Mouse (Mus musculus): Measurements from ENCODE around the gene Kcnh4. TPM values are rescaled to one million over a fixed set of nuclear protein-coding genes. Genes with fewer than 3 reads are reported as not detected.

Kcnh4 gene
- polyA plus RNA-seq, 1 experiment from 2014 or later: 3.5 TPM

- Histone ChIP-seq H3K9ac (ENCODE audit: low read length) (no peak overlapping the region), H3K4me2 (ENCODE audit: low read length) (no peak overlapping the region), H3K27ac (ENCODE audit: low read depth, low read length) (no peak overlapping the region), H3K4me1 (ENCODE audit: control insufficient read depth, insufficient read depth, low read length) (peaks cover 7% of the 10 kb centered on the region), H3K36me3 (ENCODE audit: control insufficient read depth, insufficient read depth, low read length) (peaks cover 5% of the 10 kb centered on the region; the same call in 1 of the 2 replicates), H3K4me3 (ENCODE audit: low read depth, low read length) (no peak overlapping the region), H3K9me3 (replicated peaks; ENCODE audit: control insufficient read depth, low read length) (no peaks in the 10 kb centered on the region), H3K27me3 (replicated peaks; ENCODE audit: control insufficient read depth, insufficient read depth, low read length) (no peaks in the 10 kb centered on the region)
- ATAC-seq (no peak), DNase-seq (ENCODE audit: low spot score) (no peak)
- WGBS: 92% methylated on average over 9 of the region's 9 CpGs
These were observed 24.4 kb downstream of the Kcnh4 start for GRCm38 (mm10) chr11:100735134-100735865.

- Histone ChIP-seq H3K9me3 (replicated peaks; ENCODE audit: control insufficient read depth, low read length) (no peaks in the 10 kb centered on the region), H3K4me1 (ENCODE audit: control insufficient read depth, insufficient read depth, low read length) (no peaks in the 10 kb centered on the region)
- DNase-seq (ENCODE audit: low spot score): no peak
These were observed 29.1 kb downstream of the Kcnh4 start for GRCm38 (mm10) chr11:100730477-100731205.

DNA sequence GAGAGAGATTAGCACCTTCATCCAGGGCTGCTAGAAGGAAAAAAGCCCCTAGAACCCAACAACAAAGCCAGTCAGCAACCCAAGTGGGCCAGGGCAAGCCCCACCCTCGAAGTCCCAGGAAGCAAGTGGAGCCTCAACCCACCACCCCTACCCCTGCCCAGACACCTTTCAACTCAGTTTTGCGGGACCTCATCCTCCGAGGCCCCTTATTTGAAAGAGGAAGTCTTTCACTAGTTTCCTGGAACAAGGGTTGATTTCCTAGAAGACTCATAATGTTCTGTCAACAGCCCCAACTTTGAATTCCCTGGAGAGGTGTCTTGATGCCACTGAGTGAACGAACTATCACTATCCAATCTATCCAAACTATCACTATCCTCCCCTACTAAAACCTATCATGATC is 29.8 kb downstream of the Kcnh4 start:
- Histone ChIP-seq H3K36me3 (ENCODE audit: control insufficient read depth, insufficient read depth, low read length) (peaks cover 15% of the 10 kb centered on the region; the same call in 1 of the 2 replicates), H3K27me3 (replicated peaks; ENCODE audit: control insufficient read depth, insufficient read depth, low read length) (no peaks in the 10 kb centered on the region), H3K9me3 (replicated peaks; ENCODE audit: control insufficient read depth, low read length) (no peaks in the 10 kb centered on the region), H3K27ac (ENCODE audit: low read depth, low read length) (no peak overlapping the region), H3K4me3 (ENCODE audit: low read depth, low read length) (no peak overlapping the region), H3K4me1 (ENCODE audit: control insufficient read depth, insufficient read depth, low read length) (no peaks in the 10 kb centered on the region), H3K9ac (ENCODE audit: low read length) (no peak overlapping the region), H3K4me2 (ENCODE audit: low read length) (no peak overlapping the region)
- DNase-seq (ENCODE audit: low spot score) (no peak), ATAC-seq (no peak)
- 93% methylated on average over 4 of the region's 4 CpGs for WGBS

More at GRCm38 (mm10) chr11:100730477-100731205, 29.1 kb downstream of the Kcnh4 start:
- no peaks in the 10 kb centered on the region for H3K27me3 ChIP-seq (replicated peaks; ENCODE audit: control insufficient read depth, insufficient read depth, low read length)
- H3K9ac ChIP-seq (ENCODE audit: low read length): no peak overlapping the region
- no peak overlapping the region for H3K4me3 ChIP-seq (ENCODE audit: low read depth, low read length)
- ATAC-seq: no peak
- H3K36me3 ChIP-seq (ENCODE audit: control insufficient read depth, insufficient read depth, low read length): peaks cover 18% of the 10 kb centered on the region; the same call in 1 of the 2 replicates
- 90% methylated on average over 6 of the region's 6 CpGs for WGBS
- H3K4me2 ChIP-seq (ENCODE audit: low read length): no peak overlapping the region
- no peak overlapping the region for H3K27ac ChIP-seq (ENCODE audit: low read depth, low read length)

- WGBS: 92% methylated on average over 6 of the region's 6 CpGs
- Histone ChIP-seq H3K9me3 (replicated peaks; ENCODE audit: control insufficient read depth, low read length) (no peaks in the 10 kb centered on the region), H3K27ac (ENCODE audit: low read depth, low read length) (no peak overlapping the region), H3K4me1 (ENCODE audit: control insufficient read depth, insufficient read depth, low read length) (no peaks in the 10 kb centered on the region), H3K4me3 (ENCODE audit: low read depth, low read length) (no peak overlapping the region), H3K4me2 (ENCODE audit: low read length) (no peak overlapping the region), H3K9ac (ENCODE audit: low read length) (no peak overlapping the region), H3K36me3 (ENCODE audit: control insufficient read depth, insufficient read depth, low read length) (peaks cover 15% of the 10 kb centered on the region; the same call in 1 of the 2 replicates), H3K27me3 (replicated peaks; ENCODE audit: control insufficient read depth, insufficient read depth, low read length) (no peaks in the 10 kb centered on the region)
- ATAC-seq (no peak), DNase-seq (ENCODE audit: low spot score) (no peak)
These were observed 31.1 kb downstream of the Kcnh4 start for GRCm38 (mm10) chr11:100728601-100729000.

DNA sequence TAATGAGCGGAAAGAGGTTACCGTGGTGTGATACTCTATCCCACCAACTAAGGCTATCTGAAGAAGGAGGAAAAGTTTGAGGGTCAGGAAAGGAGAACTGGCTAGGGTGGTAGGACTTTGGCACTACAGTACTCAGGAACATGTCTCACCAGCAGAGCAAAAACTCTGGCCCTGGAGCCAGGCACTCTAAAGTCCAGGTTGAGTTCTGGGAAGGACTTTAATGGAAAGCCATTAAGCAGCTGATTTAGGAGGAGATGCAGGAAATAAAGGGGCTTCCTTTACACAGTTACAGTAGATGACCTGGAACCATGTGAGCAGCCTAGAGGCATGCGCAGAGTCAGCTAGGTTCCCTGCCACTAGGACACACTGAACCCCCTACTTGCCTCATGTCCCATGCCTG is 32.5 kb downstream of the Kcnh4 start:
- H3K27ac ChIP-seq (ENCODE audit: low read depth, low read length): no peak overlapping the region
- no peaks in the 10 kb centered on the region for H3K27me3 ChIP-seq (replicated peaks; ENCODE audit: control insufficient read depth, insufficient read depth, low read length)
- no peak overlapping the region for H3K9ac ChIP-seq (ENCODE audit: low read length)
- no peak for DNase-seq (ENCODE audit: low spot score)
- ATAC-seq: no peak
- no peak overlapping the region for H3K4me2 ChIP-seq (ENCODE audit: low read length)
- H3K4me3 ChIP-seq (ENCODE audit: low read depth, low read length): no peak overlapping the region
- H3K36me3 ChIP-seq (ENCODE audit: control insufficient read depth, insufficient read depth, low read length): 0 out of 2 replicates have a peak, but pooled peaks cover 13% of the 10 kb centered on the region
- WGBS: over 99% methylated on average over 3 of the region's 3 CpGs
- H3K4me1 ChIP-seq (ENCODE audit: control insufficient read depth, insufficient read depth, low read length): no peaks in the 10 kb centered on the region
- no peaks in the 10 kb centered on the region for H3K9me3 ChIP-seq (replicated peaks; ENCODE audit: control insufficient read depth, low read length)

DNA sequence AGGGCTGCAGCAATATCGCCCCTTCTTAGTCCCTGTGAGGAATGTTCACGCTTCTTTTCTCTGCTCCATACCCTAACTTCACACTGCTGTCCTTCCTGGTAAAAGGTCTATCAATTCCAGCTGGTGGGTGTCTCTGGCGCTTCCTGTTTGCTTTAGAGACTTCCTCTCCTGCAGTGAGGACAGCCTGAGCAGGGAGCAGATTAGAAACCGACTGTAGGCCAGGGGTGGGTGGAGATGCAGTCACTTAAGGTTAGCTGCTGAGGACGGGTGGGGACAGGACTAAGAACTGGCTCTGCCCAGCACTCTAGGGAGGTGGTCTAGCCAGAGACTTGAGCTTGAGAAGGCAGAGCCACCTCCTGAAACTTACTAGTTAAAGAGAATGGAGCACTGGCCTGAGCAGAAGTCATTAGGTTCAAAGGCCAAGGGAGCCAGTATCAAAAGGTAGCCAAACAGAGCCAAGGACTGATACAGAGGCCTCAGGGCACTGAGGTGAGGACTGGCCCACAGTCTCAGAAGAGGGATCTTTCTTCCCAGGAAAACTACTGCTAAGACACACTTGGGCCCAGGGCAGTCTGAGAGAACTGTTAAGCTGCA is 34.7 kb downstream of the Kcnh4 start:
- Histone ChIP-seq H3K9ac (ENCODE audit: low read length) (no peak overlapping the region), H3K9me3 (replicated peaks; ENCODE audit: control insufficient read depth, low read length) (no peaks in the 10 kb centered on the region), H3K4me3 (ENCODE audit: low read depth, low read length) (no peak overlapping the region), H3K27ac (ENCODE audit: low read depth, low read length) (no peak overlapping the region), H3K4me1 (ENCODE audit: control insufficient read depth, insufficient read depth, low read length) (no peaks in the 10 kb centered on the region), H3K4me2 (ENCODE audit: low read length) (no peak overlapping the region), H3K27me3 (replicated peaks; ENCODE audit: control insufficient read depth, insufficient read depth, low read length) (no peaks in the 10 kb centered on the region), H3K36me3 (ENCODE audit: control insufficient read depth, insufficient read depth, low read length) (0 out of 2 replicates have a peak, but pooled peaks cover 15% of the 10 kb centered on the region)
- WGBS: 66% methylated on average over 5 of the region's 5 CpGs
- ATAC-seq: no peak
- no peak for DNase-seq (ENCODE audit: low spot score)

- DNase-seq (ENCODE audit: low spot score): no peak
- Histone ChIP-seq H3K4me3 (ENCODE audit: low read depth, low read length) (no peak overlapping the region), H3K9me3 (replicated peaks; ENCODE audit: control insufficient read depth, low read length) (no peaks in the 10 kb centered on the region), H3K27me3 (replicated peaks; ENCODE audit: control insufficient read depth, insufficient read depth, low read length) (no peaks in the 10 kb centered on the region), H3K4me1 (ENCODE audit: control insufficient read depth, insufficient read depth, low read length) (no peaks in the 10 kb centered on the region), H3K36me3 (ENCODE audit: control insufficient read depth, insufficient read depth, low read length) (peaks cover 24% of the 10 kb centered on the region), H3K27ac (ENCODE audit: low read depth, low read length) (no peak overlapping the region), H3K9ac (ENCODE audit: low read length) (no peak overlapping the region), H3K4me2 (ENCODE audit: low read length) (no peak overlapping the region)
- WGBS: 73% methylated on average over 2 of the region's 2 CpGs
- no peak for ATAC-seq
These were observed 37.2 kb downstream of the Kcnh4 start for GRCm38 (mm10) chr11:100722493-100723028.

- H3K9ac ChIP-seq (ENCODE audit: low read length): no peak overlapping the region; the same call in 1 of the 2 replicates
- H3K36me3 ChIP-seq (ENCODE audit: control insufficient read depth, insufficient read depth, low read length): peaks cover 30% of the 10 kb centered on the region
- H3K4me2 ChIP-seq (ENCODE audit: low read length): no peak overlapping the region
- no peak for DNase-seq (ENCODE audit: low spot score)
- no peak overlapping the region for H3K27ac ChIP-seq (ENCODE audit: low read depth, low read length)
- H3K9me3 ChIP-seq (replicated peaks; ENCODE audit: control insufficient read depth, low read length): no peaks in the 10 kb centered on the region
- WGBS: 62% methylated on average over 8 of the region's 8 CpGs
- no peaks in the 10 kb centered on the region for H3K4me1 ChIP-seq (ENCODE audit: control insufficient read depth, insufficient read depth, low read length)
- H3K4me3 ChIP-seq (ENCODE audit: low read depth, low read length): no peak overlapping the region
- H3K27me3 ChIP-seq (replicated peaks; ENCODE audit: control insufficient read depth, insufficient read depth, low read length): no peaks in the 10 kb centered on the region
- ATAC-seq: no peak
These were observed 37.8 kb downstream of the Kcnh4 start for GRCm38 (mm10) chr11:100721776-100722492.
